Mouse (Mus musculus): ENCODE results near the gene Mmgt1. TPM values are rescaled to one million over a fixed set of nuclear protein-coding genes. Genes with fewer than 3 reads are reported as not detected.
A peak's percentile ranks its signal among the peaks of the same experiment; 100 is the strongest.

Gene Mmgt1
- total RNA-seq (2014; rRNA removed) (12.5 and 14.8 TPM in 2 replicates), polyA plus RNA-seq (2012; rRNA removed) (4.3 and 4.6 TPM in 2 replicates)

DNA sequence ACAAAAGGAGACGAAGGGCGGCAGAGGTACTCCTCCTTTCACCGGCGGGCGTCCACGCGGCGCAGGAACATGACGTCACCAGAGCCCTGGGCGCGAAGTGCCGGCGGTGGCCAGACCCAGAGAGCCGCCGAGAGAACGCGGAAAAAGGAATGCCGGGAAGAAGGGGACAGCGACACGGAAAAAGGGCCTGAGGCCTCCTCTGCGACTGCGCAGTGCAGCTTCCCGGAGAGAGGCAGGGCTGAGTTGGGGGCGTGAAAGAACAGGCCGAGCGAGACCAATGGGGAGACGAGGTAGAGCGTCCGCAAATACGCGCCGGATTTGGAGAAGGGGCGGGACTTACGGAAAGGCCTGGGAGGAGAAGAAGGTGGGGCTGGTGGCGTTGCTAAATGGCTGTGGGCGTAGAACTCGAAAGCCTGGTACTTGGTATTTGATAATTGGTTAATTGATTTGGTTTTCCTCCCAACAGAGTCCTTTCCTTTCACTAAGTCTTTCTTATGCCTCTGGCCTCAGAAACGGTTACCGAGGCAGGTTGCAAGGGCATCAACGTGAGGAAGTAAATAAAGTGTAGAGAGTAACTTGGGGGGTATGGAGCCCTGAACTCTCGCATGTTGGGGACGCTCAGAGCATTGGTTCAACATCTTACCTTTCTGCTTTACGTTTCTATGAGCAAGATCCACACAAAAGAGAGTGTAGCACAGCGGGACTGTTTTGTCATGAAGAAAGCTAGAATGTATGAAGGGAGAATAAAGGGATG is at the start of gene Mmgt1:
Mmgt1 (minus strand) TSS at position 183 of the 754 bp plus-strand sequence.
- no peaks in the 10 kb centered on the region; the same call in 1 of the 2 replicates for H3K36me3 ChIP-seq (ENCODE audit: control insufficient read depth, insufficient read depth, low read length)
- H3K27me3 ChIP-seq (ENCODE audit: control insufficient read depth, insufficient read depth, low read length): no peaks in the 10 kb centered on the region
- peak within 1 kb of the TSS; percentile 14; the same call in 1 of the 2 replicates for H3K27ac ChIP-seq (replicated peaks; ENCODE audit: insufficient read depth, low read depth, low read length)
- H3K4me1 ChIP-seq (ENCODE audit: control insufficient read depth, insufficient read depth, low read length): 0 out of 2 replicates have a peak, but pooled peaks cover 2% of the 10 kb centered on the region
- H3K4me3 ChIP-seq (ENCODE audit: insufficient read depth, low read depth, low read length): peak within 1 kb of the TSS; percentile 68
- WGBS: under 1% methylated on average over 39 of the region's 44 CpGs
- peak within 1 kb of the TSS; percentile 67 for H3K9ac ChIP-seq (ENCODE audit: low read depth, low read length)
- DNase-seq (ENCODE audit: extremely low read depth, low read depth, low spot score): peak; percentile 92
- no peaks in the 10 kb centered on the region; the same call in 1 of the 2 replicates for H3K79me2 ChIP-seq (ENCODE audit: control insufficient read depth, insufficient read depth, low read length)
- no peak for TF ChIP-seq POLR2A (IDR thresholded peaks at IDR 0.05; ENCODE audit: extremely low read depth, insufficient read depth, low read length)
- TF ChIP-seq CTCF (IDR thresholded peaks at IDR 0.05; ENCODE audit: low read depth, low read length): no peak

GRCm38 (mm10) chrX:56640066-56640465 is 42.2 kb upstream of the Mmgt1 start:
- H3K4me1 ChIP-seq (ENCODE audit: control insufficient read depth, insufficient read depth, low read length): no peaks in the 10 kb centered on the region
- no peak overlapping the region for H3K27ac ChIP-seq (replicated peaks; ENCODE audit: insufficient read depth, low read depth, low read length)
- whole genome bisulfite sequencing: 30% methylated on average over 1 of the region's 1 CpGs
- H3K27me3 ChIP-seq (ENCODE audit: control insufficient read depth, insufficient read depth, low read length): no peaks in the 10 kb centered on the region
- no peak overlapping the region for H3K4me3 ChIP-seq (ENCODE audit: insufficient read depth, low read depth, low read length)
- TF ChIP-seq POLR2A (IDR thresholded peaks at IDR 0.05; ENCODE audit: extremely low read depth, insufficient read depth, low read length) (no peak), CTCF (IDR thresholded peaks at IDR 0.05; ENCODE audit: low read depth, low read length) (no peak)
- no peaks in the 10 kb centered on the region for H3K79me2 ChIP-seq (ENCODE audit: control insufficient read depth, insufficient read depth, low read length)
- H3K9ac ChIP-seq (ENCODE audit: low read depth, low read length): no peak overlapping the region
- H3K36me3 ChIP-seq (ENCODE audit: control insufficient read depth, insufficient read depth, low read length): peaks cover 3% of the 10 kb centered on the region; the same call in 1 of the 2 replicates
- DNase-seq (ENCODE audit: extremely low read depth, low read depth, low spot score): no peak

DNA sequence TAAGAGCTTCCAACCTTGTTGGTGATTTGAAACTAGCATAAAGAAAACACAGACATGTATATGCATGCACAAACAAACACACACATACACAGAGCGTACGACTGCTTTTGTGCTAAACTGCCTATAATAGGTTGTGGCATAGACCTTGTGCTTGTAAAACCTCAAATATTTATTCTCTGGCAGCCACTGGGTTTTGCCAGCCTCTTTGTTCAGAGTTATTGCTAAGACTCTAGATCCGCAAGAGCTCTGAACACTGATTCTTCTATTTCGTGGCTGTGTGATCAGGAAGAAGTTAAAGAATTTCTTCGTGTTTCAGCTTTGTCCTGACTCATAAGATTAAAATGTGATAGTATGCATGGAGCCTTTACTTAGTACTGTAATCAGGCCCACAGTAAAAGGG is 38.3 kb upstream of the Mmgt1 start:
- Histone ChIP-seq H3K79me2 (ENCODE audit: control insufficient read depth, insufficient read depth, low read length) (no peaks in the 10 kb centered on the region), H3K36me3 (ENCODE audit: control insufficient read depth, insufficient read depth, low read length) (peaks cover 4% of the 10 kb centered on the region; the same call in 1 of the 2 replicates), H3K4me1 (ENCODE audit: control insufficient read depth, insufficient read depth, low read length) (no peaks in the 10 kb centered on the region), H3K27me3 (ENCODE audit: control insufficient read depth, insufficient read depth, low read length) (no peaks in the 10 kb centered on the region), H3K4me3 (ENCODE audit: insufficient read depth, low read depth, low read length) (no peak overlapping the region), H3K9ac (ENCODE audit: low read depth, low read length) (no peak overlapping the region), H3K27ac (replicated peaks; ENCODE audit: insufficient read depth, low read depth, low read length) (no peak overlapping the region)
- TF ChIP-seq POLR2A (IDR thresholded peaks at IDR 0.05; ENCODE audit: extremely low read depth, insufficient read depth, low read length): no peak
- no peak for TF ChIP-seq CTCF (IDR thresholded peaks at IDR 0.05; ENCODE audit: low read depth, low read length)
- 89% methylated on average over 5 of the region's 5 CpGs for WGBS
- DNase-seq (ENCODE audit: extremely low read depth, low read depth, low spot score): no peak

DNA sequence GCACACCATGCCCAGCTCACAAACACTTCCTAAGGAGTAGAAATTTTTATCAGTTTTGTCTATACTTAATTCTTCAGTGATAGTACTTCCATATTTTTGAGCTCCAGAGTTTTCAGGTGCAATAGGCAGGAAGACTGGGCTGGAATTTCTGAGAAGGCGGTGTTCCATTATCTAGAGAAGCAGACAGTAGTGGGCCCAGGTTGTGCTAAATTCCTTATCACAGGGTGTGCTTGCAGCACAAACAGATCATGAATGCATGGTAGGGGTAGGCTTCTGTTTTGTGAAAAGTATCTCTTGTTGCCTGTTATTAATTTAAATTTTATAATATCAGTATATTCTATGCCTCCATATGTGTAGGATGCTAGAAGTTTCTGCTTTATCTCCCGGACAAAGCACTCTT is 17.4 kb upstream of the Mmgt1 start:
- Histone ChIP-seq H3K4me3 (ENCODE audit: insufficient read depth, low read depth, low read length) (no peak overlapping the region), H3K27ac (replicated peaks; ENCODE audit: insufficient read depth, low read depth, low read length) (no peak overlapping the region), H3K4me1 (ENCODE audit: control insufficient read depth, insufficient read depth, low read length) (peaks cover 4% of the 10 kb centered on the region; the same call in 1 of the 2 replicates), H3K36me3 (ENCODE audit: control insufficient read depth, insufficient read depth, low read length) (no peaks in the 10 kb centered on the region), H3K79me2 (ENCODE audit: control insufficient read depth, insufficient read depth, low read length) (peaks cover 3% of the 10 kb centered on the region; the same call in 1 of the 2 replicates), H3K27me3 (ENCODE audit: control insufficient read depth, insufficient read depth, low read length) (no peaks in the 10 kb centered on the region), H3K9ac (ENCODE audit: low read depth, low read length) (no peak overlapping the region)
- no peak for TF ChIP-seq POLR2A (IDR thresholded peaks at IDR 0.05; ENCODE audit: extremely low read depth, insufficient read depth, low read length)
- no peak for TF ChIP-seq CTCF (IDR thresholded peaks at IDR 0.05; ENCODE audit: low read depth, low read length)
- 85% methylated on average over 2 of the region's 2 CpGs for WGBS
- no peak for DNase-seq (ENCODE audit: extremely low read depth, low read depth, low spot score)

- Histone ChIP-seq H3K27ac (replicated peaks; ENCODE audit: insufficient read depth, low read depth, low read length) (no peak overlapping the region), H3K9ac (ENCODE audit: low read depth, low read length) (peak overlapping the region; percentile 82), H3K4me1 (ENCODE audit: control insufficient read depth, insufficient read depth, low read length) (peaks cover 6% of the 10 kb centered on the region; the same call in 1 of the 2 replicates), H3K27me3 (ENCODE audit: control insufficient read depth, insufficient read depth, low read length) (no peaks in the 10 kb centered on the region), H3K79me2 (ENCODE audit: control insufficient read depth, insufficient read depth, low read length) (peaks cover 7% of the 10 kb centered on the region; the same call in 1 of the 2 replicates), H3K4me3 (ENCODE audit: insufficient read depth, low read depth, low read length) (peak overlapping the region; percentile 98), H3K36me3 (ENCODE audit: control insufficient read depth, insufficient read depth, low read length) (no peaks in the 10 kb centered on the region)
- TF ChIP-seq CTCF (IDR thresholded peaks at IDR 0.05; ENCODE audit: low read depth, low read length) (no peak), POLR2A (IDR thresholded peaks at IDR 0.05; ENCODE audit: extremely low read depth, insufficient read depth, low read length) (no peak)
- WGBS: 1% methylated on average over 13 of the region's 13 CpGs
- DNase-seq (ENCODE audit: extremely low read depth, low read depth, low spot score): no peak
Measured at GRCm38 (mm10) chrX:56610318-56610694, 12.4 kb upstream of the Mmgt1 start.

Measured in liver, adult 2 months (tissue).